Mouse (Mus musculus) liver, adult 2 months (tissue): ENCODE data around the gene Lmx1b. TPM values are rescaled to one million over a fixed set of nuclear protein-coding genes. Genes with fewer than 3 reads are reported as not detected.

Experiments
- DNase-seq: peaks from one replicate; pipeline ENCODE4 v3.0.0-alpha.2; 2011; ENCODE audit warnings: low read depth, low spot score; ENCODE audit errors: extremely low read depth
- H3K27ac ChIP-seq: fragments of 200-500 bp; replicated peaks from 2 replicates; pipeline ENCODE4 v1.5.1; 2012; ENCODE audit warnings: low read depth, mild to moderate bottlenecking, control low read depth, inconsistent platforms, low read length; ENCODE audit not compliant: insufficient read depth
- H3K27me3 ChIP-seq: fragments of 200-500 bp; 2 replicates; pipeline ENCODE4 v1.6.1; 2012; ENCODE audit warnings: mild to moderate bottlenecking, moderate library complexity, low read length, inconsistent platforms; ENCODE audit not compliant: control insufficient read depth, insufficient read depth
- H3K36me3 ChIP-seq: fragments of 200-500 bp; 2 replicates; pipeline ENCODE4 v1.6.1; 2012; ENCODE audit warnings: low read length, inconsistent platforms; ENCODE audit not compliant: control insufficient read depth, insufficient read depth
- H3K4me1 ChIP-seq: fragments of 200-500 bp; 2 replicates; pipeline ENCODE4 v1.6.1; 2011; ENCODE audit warnings: low read length; ENCODE audit not compliant: control insufficient read depth, insufficient read depth
- H3K4me3 ChIP-seq: fragments of 200-500 bp; 2 replicates; pipeline ENCODE4 v1.5.1; 2011; ENCODE audit warnings: low read depth, mild to moderate bottlenecking, control low read depth, low read length, moderate library complexity; ENCODE audit not compliant: insufficient read depth
- H3K79me2 ChIP-seq: fragments of 200-500 bp; 2 replicates; pipeline ENCODE4 v1.6.1; 2012; ENCODE audit warnings: inconsistent platforms, mild to moderate bottlenecking, low read length, moderate library complexity; ENCODE audit not compliant: control insufficient read depth, insufficient read depth
- H3K9ac ChIP-seq: fragments of 200-500 bp; 2 replicates; pipeline ENCODE4 v1.6.1; 2012; ENCODE audit warnings: low read depth, mild to moderate bottlenecking, control low read depth, inconsistent platforms, low read length
- CTCF ChIP-seq: fragments of 200-500 bp; IDR thresholded peaks from 2 replicates; pipeline ENCODE4 v1.5.1; 2011; ENCODE audit warnings: low read depth, low read length, control low read depth
- POLR2A ChIP-seq: fragments of 200-500 bp; IDR thresholded peaks from 2 replicates; pipeline ENCODE4 v1.6.1; 2011; ENCODE audit warnings: low read length, control low read depth; ENCODE audit not compliant: insufficient read depth; ENCODE audit errors: extremely low read depth
- WGBS: fragments of 180-500 bp; shearing (Covaris S2); methylation state at CpG from one replicate; pipeline ENCODE4 v1.1.7; 2018; 5-methylcytosine and 5-hydroxymethylcytosine counted together
- polyA plus RNA-seq: library from polyadenylated mRNA; depleted of rRNA; stranded (reverse); fragments of >200 nt; gene quantifications from 2 replicates; pipeline ENCODE4 v1.2.3, GENCODE M21; 2012
- total RNA-seq: library from RNA; depleted of rRNA; stranded (reverse); fragments of >200 nt; gene quantifications from 2 replicates; pipeline ENCODE4 v1.2.3, GENCODE M21; 2014

Gene Lmx1b
- total and polyA plus RNA-seq, 2 experiments, result not detected

DNA sequence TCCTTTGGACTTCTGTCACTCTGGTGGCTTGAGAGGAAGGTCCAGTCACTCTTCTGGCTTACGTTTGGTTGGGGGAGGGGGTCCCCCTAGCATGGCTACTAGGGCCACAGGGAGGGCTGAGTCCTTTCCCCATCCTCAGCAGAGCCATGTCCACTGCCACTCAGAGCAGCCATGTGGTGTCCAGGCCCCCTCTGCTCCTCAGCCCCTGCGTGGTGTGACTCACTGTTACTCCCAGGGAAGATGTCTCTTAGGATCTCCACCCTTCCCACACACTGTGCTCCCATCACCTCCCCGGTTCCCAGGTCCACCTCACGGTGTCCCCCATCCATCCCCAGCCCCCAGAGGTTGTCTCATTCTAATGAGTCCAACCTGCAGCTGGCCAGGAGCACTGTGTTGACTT is 24.4 kb upstream of the Lmx1b start:
- H3K27ac ChIP-seq, result no peak overlapping the region
- DNase-seq, result no peak

DNA sequence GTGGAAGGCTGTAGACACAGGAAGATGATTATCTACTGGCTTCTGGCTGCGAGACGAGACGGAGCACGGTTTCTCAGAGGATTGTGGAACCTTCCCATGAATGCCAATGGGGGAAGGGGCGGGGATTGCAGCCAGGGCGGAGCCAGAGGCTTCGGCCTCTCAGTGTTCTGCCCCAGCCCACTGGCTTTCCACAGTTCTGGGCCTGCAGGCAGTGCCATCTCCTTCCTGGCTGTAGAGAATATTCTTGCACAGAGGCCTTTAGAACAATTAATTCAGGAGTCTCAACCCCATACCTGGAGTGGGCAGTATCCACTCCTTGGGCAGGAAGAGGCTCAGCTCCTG is 18.9 kb upstream of the Lmx1b start:
- Histone ChIP-seq H3K27ac (no peak overlapping the region), H3K4me3 (no peak overlapping the region), H3K79me2 (no peaks in the 10 kb centered on the region), H3K36me3 (no peaks in the 10 kb centered on the region), H3K9ac (no peak overlapping the region), H3K4me1 (no peaks in the 10 kb centered on the region), H3K27me3 (no peaks in the 10 kb centered on the region)
- TF ChIP-seq CTCF (no peak), POLR2A (no peak)
- DNase-seq, result no peak
- whole genome bisulfite sequencing, result 16% methylated on average over 7 of the region's 7 CpGs

More for the DNA sequence above, 24.4 kb upstream of the Lmx1b start:
- no peak overlapping the region for H3K9ac ChIP-seq
- 64% methylated on average over 4 of the region's 4 CpGs for WGBS
- no peaks in the 10 kb centered on the region for H3K4me1 ChIP-seq
- TF ChIP-seq POLR2A, result no peak
- TF ChIP-seq CTCF, result no peak
- no peak overlapping the region for H3K4me3 ChIP-seq
- H3K27me3 ChIP-seq, result peaks cover 3% of the 10 kb centered on the region; the same call in 1 of the 2 replicates
- H3K79me2 ChIP-seq, result no peaks in the 10 kb centered on the region
- H3K36me3 ChIP-seq, result no peaks in the 10 kb centered on the region

DNA sequence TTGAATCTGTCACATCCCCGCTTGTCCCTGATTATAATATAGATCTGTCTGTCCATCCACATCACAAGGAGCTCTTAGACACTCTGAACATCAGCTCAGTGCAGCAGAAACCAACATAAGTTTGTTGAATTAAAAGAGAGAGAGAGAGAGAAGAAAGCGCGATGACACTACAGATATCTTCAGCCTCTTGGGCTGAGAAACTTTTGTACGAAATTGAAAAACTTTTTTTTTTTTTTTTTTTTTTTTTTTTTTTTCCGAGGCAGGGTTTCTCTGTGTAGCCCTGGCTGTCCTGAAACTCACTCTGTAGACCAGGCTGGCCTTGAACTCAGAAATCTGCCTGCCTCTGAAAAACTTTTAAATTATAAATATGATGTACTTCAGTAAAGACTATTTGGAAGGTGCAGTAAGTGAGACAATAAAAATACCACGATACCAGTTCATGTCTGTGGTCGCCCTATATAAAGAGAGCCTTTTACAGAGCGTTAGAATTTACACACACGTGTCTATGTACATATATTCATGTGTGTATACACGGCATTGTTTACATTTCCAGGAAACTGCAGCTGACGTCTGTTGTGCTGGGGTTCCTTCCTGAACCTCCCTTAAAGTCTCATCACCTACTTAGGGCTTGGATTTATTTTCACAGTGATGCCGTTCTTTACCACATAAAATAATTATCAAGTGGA is 18.4 kb upstream of the Lmx1b start:
- H3K4me3 ChIP-seq, result no peak overlapping the region
- no peaks in the 10 kb centered on the region for H3K4me1 ChIP-seq
- WGBS, result 46% methylated on average over 12 of the region's 12 CpGs
- no peaks in the 10 kb centered on the region for H3K36me3 ChIP-seq
- H3K79me2 ChIP-seq, result no peaks in the 10 kb centered on the region
- no peak overlapping the region for H3K9ac ChIP-seq
- H3K27ac ChIP-seq, result no peak overlapping the region
- no peaks in the 10 kb centered on the region for H3K27me3 ChIP-seq
- DNase-seq, result no peak
- TF ChIP-seq POLR2A, result no peak
- no peak for TF ChIP-seq CTCF

DNA sequence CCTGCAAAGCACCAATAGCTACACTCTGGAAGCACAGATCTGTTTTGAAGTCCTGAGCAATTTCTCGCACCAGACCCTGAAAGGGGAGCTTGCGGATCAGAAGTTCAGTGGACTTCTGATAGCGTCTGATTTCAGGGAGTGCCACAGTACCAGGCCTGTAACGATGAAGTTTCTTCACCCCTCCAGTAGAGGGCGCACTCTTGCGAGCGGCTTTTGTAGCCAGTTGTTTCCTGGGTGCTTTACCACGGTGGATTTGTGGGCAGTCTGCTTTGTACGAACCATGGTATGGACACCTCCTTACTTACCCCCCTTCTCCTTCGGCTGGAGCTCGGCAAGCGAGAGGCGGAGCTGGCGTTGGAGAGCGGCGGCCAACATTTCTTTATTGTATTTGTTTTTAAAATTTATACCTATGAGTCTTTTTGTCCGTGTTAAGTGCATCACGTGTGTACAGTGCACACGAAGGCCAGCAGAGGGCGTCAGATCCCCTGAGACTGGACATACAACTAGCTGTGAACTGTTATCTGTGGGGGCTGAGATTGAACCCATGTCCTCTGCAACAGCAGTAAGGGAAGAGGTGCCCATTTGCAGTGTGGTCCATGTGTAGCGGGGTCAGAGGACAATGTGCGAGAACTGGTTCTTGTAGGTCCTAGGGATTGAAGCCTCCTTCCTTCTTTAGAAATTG is 12.3 kb upstream of the Lmx1b start:
- H3K36me3 ChIP-seq, result no peaks in the 10 kb centered on the region

DNA sequence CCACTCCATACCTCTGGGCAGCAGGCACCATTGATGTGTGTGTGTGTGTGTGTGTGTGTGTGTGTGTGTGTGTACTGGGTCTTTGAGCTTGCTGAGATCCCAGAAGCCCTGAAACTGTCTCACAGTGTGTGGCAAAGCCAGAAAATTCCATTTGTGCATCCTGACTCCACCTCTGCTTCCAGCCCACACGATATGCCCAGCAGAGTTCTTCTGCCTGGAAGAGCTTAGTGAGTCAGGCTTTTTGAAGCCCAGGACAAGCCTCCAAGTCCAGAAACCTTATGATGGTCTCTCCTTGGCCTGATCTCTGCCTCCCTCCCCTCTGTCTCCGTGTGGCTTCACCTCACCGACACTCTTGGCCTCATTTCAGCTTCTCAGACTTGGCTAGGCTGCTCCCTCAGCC is 9.1 kb upstream of the Lmx1b start:
- H3K27ac ChIP-seq, result no peak overlapping the region
- no peaks in the 10 kb centered on the region for H3K36me3 ChIP-seq
- 72% methylated on average over 3 of the region's 3 CpGs for WGBS
- H3K79me2 ChIP-seq, result no peaks in the 10 kb centered on the region
- H3K27me3 ChIP-seq, result peaks cover 3% of the 10 kb centered on the region
- H3K4me3 ChIP-seq, result no peak overlapping the region
- no peaks in the 10 kb centered on the region for H3K4me1 ChIP-seq
- H3K9ac ChIP-seq, result no peak overlapping the region
- DNase-seq, result no peak
- TF ChIP-seq POLR2A (no peak), CTCF (no peak)

More for the DNA sequence above, 12.3 kb upstream of the Lmx1b start:
- H3K4me1 ChIP-seq, result no peaks in the 10 kb centered on the region
- H3K79me2 ChIP-seq, result no peaks in the 10 kb centered on the region
- TF ChIP-seq CTCF, result peak; percentile 15; the same call in 1 of the 2 replicates
- TF ChIP-seq POLR2A, result no peak
- no peak for DNase-seq
- WGBS, result 76% methylated on average over 22 of the region's 22 CpGs
- H3K27me3 ChIP-seq, result no peaks in the 10 kb centered on the region; the same call in 1 of the 2 replicates
- H3K4me3 ChIP-seq, result no peak overlapping the region
- H3K9ac ChIP-seq, result no peak overlapping the region
- H3K27ac ChIP-seq, result no peak overlapping the region

DNA sequence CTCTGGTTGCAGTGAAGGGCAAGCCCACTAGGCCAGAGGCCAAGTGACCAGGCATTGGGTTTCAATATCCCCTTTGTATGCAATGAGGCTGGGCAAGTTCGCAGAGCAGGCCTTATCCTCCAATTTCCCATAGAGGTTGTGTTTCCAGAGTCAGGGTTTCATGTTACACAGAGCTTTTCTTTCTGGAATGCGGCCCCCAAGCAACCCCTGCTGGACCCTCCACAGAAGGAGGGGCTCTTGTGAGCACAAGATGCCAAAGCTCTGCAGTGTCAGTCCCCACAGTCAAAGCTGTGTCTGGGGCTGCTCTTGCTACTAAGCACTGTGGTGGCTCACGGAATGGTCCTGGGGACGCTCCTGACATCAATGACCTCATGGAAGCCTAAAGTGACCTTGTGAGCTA is 8.6 kb upstream of the Lmx1b start:
- no peak overlapping the region for H3K9ac ChIP-seq
- H3K27me3 ChIP-seq, result peaks cover 3% of the 10 kb centered on the region
- WGBS, result 53% methylated on average over 4 of the region's 4 CpGs
- no peaks in the 10 kb centered on the region for H3K36me3 ChIP-seq
- DNase-seq, result no peak
- H3K4me1 ChIP-seq, result no peaks in the 10 kb centered on the region
- no peak for TF ChIP-seq POLR2A
- no peak for TF ChIP-seq CTCF
- no peak overlapping the region for H3K27ac ChIP-seq
- H3K79me2 ChIP-seq, result no peaks in the 10 kb centered on the region
- no peak overlapping the region for H3K4me3 ChIP-seq
